Mouse (Mus musculus) forelimb bud, embryonic 11.5 days (tissue): ENCODE data around the gene Psmd8.
A peak's percentile ranks its signal among the peaks of the same experiment; 100 is the strongest.
"Not testable (repeated sequence)": the region's sequence is repeated elsewhere in the genome, so short reads cannot be mapped to it uniquely, and the experiment has no call there.

ENCODE experiments used
- DNase-seq: peaks from one replicate; pipeline ENCODE4 v3.0.0-alpha.2; 2012; ENCODE audit warnings: low read depth, low spot score

Psmd8 gene

DNA sequence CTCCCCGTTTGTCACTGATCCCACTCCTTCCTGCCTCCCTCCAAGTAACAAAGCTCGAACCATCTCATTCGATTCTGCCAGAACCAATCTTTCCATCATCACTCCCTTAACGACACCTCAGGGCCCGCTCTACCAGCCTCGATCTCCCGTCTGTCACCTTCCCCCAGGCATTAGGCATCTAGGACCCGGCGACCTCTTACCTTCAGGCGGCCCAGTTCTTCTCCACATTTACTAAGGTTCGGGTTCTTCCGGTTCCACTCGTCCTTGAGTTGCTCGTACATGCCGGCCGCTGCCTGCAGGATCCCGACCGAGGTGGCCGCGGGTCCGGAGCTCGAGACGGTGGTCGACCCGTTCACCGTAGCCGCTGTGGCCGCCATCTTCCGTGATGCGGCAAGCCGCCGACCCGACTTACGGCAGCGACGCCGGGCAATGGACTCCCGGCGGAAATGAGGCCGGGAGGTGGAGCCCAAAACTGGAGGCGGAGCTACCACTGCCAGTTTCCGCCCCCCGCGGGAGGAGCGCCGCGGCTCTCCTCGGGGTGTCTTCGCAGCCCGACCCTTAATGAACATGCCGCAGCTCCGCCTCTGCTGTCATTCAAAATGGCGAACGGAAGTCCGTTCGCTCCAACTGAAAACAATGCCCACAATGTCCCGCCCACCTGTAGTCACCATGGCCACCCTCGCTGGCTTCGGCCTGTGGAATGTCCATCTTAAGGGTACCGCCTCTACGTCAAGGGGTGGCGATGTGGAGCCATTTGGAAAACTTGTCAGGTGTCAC, at the start of gene Psmd8:
Gene Psmd8, minus strand, starts transcription at position 625 of the 777 bp plus-strand sequence.
- DNase-seq: peak; percentile 99

DNA sequence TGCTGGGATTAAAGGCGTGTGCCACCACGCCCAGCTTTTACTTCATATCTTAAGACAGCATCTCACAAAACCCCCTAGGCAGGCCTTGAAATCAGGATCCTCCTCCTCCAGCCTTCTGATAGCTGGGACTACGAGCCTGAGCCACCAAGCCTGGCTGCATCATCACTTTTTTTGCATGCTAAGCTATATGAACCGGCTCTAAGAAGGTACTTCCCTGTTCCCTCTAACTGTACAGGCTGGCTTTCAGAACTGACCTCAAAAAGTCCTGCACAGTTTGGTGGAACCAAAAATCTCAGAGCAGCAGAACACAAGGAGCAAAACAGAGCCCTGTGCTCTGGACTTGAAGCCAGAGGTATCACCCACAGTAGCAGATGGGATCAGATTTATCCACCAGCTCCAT, 47.7 kb upstream of the Psmd8 start:
- no peak for DNase-seq

DNA sequence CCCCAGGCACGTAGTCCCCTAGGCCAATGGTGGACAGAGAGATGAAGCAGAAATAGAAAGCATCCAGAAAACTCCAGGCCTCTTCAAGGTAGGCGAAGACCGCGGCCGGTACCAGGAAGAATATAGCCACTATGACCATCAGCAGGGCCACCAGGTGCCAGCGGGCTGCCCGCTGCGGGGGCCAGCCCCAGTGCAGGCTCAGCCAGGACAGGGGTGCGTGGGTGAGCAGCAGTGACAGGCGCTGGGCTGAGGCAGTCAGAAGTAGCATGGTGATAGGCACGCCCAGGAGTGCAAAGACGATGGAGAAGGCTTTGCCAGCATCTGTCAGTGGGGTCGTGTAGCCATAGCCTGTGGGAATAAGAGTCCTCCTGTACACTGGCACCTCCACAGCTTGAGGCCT, 45.0 kb upstream of the Psmd8 start:
- no peak for DNase-seq

DNA sequence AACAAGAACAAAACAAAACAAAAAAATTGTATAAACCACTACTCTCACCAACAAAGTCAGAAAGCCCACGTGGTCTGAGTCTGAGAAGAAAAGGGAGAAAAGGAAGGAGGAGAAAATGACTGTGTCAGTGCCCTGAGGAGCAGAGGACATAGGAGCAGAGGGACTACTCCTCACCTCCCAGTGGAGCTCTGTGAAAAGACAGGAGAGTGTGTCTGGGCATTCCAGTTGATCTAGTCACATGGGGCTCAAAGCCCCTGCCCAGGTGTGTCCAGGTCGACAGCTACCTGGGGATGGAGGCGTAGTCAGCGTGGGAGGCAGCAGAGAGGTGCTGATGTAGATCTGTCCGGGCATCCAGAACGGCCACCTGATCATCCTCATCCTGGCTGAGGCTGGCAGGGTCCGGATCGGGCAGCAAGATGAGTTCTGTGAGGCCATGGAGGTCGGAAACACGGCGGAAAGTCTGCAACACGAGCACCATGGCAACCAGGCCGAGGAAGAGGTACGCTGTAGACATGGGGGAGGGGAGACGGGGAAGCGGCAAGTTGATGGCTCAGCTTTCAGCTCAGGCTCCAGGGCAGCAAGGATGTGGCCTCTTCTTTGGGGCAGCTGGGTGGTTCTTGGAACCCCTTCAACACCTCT, 44.4 kb upstream of the Psmd8 start:
- DNase-seq: peak; percentile 57

DNA sequence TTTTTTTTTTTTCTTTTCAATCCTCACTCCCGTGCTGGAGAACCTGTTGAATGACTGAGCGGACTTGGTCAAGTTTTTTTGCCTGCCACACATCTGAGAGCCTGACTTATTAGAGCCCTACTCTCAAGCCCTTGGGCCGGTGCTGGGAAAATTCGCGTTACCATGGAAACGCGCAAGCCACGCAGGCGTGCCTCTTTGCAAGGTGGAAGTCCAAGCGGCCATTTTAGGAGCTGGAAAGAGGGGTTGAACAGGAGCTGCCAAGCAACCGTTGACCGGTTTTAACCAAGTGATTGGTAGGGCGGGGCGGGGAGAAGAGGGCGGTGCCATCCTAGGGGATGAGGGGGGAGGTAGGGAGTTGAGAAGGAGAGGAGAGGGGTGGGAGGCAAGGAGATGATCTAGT, 34.3 kb upstream of the Psmd8 start:
- no peak for DNase-seq

DNA sequence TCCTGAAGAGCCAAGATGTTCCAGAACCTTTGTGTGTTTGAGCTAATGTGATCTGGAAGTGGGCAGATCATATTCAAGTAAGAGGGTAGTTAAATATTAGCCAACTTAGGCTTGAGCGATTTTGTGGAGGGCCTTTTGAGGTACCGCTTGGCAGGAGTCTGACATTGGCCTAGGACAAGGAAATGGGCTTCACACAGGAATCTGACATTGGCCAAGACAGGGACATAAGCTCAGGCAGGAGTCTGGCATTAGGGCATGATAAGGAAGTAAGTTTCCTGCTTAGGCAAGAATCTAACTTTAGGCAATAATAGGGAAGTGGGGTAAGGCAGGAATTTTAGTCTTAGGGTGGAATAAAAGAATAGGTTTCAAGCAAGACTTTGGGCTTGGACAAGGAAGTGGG, 33.7 kb upstream of the Psmd8 start:
- no peak for DNase-seq

DNA sequence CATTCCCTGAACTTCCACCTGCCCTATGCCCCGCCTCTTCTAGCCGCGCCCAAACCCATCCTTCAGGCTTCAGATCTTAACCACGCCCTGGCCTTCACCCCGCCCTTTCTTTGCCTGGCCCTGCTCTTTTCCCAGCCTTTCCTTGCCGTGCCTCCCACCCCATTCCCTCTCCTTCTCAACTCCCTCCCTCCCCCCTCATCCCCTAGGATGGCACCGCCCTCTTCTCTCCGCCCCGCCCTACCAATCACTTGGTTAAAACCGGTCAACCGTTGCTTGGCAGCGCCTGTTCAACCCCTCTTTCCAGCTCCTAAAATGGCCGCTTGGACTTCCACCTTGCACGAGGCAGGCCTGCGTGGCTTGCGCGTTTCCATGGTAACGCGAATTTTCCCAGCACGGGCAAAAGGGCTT, 33.2 kb upstream of the Psmd8 start, which contains the start of gene Catsperg1:
Gene Catsperg1, minus strand, starts transcription at position 361 of the 408 bp plus-strand sequence.
- peak; percentile 66 for DNase-seq

DNA sequence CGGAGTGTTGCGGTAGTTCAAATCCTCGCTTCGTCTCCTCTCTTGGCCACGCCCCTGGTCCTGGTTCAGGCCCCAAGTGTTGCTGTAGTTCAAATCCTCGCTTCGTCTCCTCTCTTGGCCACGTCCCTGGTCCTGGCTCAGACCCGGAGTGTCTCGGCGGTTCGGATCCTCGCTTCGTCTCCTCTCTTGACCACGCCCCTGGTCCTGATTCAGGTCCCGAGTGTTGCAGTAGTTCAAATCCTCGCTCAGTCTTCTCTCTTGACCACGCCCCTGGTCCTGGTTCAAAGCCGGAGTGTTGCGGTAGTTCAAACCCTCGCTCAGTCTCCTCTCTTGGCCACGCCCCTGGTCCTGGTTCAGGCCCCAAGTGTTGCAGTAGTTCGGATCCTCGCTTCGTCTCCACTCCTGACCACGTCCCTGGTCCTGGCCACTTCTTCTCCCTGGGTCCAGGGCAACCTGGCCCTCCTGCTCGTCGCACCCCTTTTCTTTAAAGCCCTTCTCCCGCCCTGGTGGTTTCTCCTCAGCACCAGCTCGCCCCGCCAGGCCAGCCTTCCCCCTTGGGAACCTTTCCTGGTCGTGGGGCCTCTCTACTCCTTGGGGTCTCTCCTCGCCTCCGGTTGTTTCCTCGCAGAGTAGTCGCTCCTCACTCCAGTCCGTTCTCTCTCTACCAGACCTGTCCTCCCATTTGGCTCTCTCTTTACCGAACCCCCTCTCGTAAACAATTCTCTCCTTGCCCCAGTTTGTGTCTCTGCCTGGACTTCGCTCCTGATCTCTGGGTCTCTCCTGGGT, 32.5 kb upstream of the Psmd8 start:
- DNase-seq: not testable (repeated sequence)

DNA sequence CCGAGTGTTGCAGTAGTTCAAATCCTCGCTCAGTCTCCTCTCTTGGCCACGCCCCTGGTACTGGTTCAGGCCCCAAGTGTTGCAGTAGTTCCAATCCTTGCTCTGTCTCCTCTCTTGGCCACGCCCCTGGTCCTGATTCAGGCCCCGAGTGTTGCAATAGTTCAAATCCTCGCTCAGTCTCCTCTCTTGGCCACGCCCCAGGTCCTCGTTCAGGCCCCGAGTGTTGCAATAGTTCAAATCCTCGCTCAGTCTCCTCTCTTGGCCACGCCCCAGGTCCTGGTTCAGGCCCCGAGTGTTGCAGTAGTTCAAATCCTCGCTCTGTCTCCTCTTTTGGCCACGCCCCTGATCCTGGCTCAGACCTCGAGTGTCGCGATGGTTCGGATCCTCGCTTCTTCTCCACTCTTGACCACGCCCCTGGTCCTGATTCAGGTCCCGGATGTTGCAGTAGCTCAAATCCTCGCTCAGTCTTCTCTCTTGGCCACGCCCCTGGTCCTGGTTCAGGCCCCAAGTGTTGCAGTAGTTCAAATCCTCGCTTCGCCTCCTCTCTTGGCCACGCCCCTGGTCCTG, 31.8 kb upstream of the Psmd8 start:
- no peak for DNase-seq

DNA sequence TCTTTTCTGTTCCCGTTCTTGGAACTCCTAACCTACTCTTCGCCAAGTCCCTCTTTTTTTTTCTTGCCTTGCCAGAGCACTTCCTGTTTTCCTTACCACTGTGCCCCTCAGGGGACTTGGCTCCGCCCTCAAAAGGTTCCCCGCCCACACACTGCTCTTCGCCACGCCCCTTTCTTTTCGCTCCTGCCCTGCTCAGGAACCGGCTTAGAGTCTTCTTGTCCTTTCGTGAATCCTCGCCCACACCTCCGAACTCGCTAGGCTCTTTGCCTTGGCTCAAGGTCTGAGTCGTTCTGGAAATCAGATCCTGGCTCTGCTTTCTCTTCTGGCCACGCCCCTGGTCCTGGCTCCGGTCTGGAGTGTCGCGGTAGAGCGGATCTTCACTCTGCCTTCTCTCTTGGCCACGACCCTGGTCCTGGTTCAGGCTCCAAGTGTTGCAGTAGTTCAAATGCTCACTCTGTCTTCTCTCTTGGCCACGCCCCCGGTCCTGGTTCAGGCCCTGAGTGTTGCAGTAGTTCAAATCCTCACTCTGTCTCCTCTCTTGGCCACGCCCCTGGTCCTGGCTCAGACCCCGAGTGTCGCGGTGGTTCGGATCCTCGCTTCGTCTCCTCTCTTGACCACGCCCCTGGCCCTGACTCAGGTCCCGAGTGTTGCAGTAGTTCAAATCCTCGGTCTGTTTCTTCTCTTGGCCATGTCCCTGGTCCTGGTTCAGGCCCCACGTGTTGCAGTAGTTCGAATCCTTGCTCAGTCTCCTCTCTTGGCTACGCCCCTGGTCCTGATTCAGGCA, 31.1 kb upstream of the Psmd8 start:
- DNase-seq: peak; percentile 70

DNA sequence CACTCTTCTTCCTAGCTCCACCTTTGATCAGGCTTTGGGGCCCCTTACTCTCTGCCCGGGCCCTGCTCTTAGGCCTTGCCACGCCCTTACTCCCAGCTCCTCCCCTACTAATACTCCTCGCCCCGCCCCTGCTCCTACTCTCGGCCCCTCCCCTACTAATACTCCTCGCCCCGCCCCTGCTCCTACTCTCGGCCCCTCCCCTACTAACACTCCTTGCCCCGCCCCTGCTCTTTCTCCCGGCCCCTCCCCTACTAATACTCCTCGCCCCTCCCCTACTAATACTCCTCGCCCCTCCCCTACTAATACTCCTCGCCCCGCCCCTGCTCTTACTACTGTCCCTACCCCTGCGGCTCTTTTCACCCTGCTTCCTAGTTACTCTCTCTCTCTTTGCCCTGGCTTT, 30.5 kb upstream of the Psmd8 start:
- DNase-seq: not testable (repeated sequence)

DNA sequence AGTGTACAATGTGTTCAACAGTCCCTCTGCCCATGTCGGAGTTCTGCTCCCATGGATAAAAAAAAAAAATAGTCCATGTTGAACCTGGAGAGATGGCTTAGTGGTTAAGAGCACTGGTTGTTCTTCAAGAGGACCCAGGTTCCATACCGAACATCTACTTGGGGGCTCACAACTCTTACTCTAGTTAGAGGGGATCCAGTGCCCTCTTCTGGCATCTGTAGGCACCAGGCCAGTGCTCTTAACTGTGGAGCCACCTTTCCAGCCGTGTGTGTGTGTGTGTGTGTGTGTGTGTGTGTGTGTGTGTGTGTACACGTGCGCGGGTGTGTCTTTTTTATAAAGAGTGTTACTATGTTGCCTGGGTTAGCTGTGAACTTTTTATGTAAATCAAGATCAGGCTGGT, 22.1 kb upstream of the Psmd8 start:
- DNase-seq: no peak

DNA sequence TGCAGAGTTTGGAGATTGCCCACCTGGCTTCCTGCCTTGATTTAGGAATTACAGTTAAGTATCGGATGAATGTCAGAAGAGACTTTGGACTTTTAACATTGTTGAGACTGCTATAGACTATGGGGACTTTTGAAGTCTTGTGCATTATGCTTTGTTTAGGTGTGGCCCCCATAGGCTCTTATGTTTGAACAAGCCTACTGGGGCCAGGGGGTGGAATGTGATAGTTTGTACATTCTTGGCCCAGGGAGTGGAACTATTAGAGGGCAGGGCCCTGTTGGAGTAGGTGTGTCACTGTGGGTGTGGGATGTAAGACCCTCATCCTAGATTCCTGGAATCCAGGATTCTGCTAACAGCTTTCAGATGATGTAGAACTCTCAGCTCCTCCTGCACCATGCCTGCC, 13.7 kb upstream of the Psmd8 start:
- DNase-seq: not testable (repeated sequence)

DNA sequence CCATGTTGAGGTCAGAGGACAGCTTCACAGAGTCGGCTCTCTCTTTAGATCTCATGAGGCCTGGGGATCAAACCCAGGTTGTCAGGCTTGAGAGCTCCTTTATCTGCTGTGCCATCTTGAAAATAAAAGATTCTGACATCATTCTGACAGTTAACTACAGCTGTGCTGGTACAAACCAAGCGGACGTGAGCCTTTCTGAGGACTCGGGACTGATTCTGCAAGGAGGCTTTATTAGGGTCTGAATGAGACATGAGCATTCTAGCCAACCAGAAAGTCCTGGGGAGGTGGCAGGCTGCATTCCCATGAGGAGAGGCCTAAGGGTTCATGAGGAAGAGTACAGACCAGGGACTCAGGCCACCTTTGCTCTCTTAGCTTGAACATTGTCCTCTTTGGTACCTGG, 822 bp upstream of the Psmd8 start:
- DNase-seq: not testable (repeated sequence)

DNA sequence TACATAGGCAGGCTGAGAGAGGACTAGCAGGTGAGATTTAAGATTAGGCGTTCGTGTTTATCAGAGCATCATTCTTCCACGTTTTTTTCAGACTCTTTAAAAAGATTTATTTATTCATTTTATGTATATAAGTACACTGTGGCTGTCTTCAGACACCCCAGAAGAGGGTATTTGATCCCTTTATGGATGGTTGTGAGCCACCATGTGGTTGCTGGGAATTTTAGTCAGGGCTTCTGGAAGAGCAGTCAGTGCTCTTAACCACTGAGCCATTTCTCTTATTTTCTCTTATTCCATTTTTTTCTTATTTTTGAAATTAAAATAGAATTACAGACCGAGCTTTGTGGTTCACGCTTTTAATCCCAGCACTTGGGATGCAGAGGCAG, 344 bp upstream of the Psmd8 start:
- no peak for DNase-seq

DNA sequence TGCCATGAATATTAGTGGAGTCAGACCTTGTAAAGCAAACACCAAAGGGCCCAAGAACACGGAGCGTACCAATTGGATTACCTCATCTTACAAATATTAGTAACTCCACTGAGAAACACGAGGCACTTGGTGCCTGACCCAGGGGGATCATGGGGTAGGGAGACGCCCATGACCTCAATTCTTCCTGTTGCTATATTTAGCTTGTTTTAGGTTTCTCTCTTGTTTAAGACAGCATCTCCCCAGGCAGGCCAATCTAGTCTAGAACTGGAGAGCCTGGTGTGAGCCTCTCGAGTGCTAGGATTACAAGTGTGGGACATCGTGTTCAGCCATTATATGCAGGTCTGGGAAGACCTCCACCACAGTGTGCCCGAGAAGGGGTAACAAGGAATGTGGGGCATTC, 1.2 kb downstream of the Psmd8 start:
- DNase-seq: no peak

DNA sequence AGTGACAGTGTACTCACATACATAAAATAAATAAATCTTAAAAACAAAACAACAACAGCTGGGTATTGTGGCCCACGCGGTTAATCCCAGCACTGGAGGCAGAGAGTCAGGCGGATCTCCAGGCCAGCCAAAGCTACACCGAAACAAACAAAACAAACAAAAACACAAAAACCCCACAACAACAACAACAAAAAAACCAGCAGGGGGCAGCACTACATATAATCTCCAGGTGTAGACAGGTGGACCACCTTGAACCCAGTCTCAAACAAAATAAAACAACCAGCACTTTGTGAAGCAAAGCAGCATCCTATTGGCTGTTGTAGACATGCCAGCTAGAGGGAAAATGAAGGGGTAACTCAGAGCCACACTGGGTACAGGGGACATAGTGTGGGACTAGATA, 2.4 kb downstream of the Psmd8 start:
- no peak for DNase-seq

DNA sequence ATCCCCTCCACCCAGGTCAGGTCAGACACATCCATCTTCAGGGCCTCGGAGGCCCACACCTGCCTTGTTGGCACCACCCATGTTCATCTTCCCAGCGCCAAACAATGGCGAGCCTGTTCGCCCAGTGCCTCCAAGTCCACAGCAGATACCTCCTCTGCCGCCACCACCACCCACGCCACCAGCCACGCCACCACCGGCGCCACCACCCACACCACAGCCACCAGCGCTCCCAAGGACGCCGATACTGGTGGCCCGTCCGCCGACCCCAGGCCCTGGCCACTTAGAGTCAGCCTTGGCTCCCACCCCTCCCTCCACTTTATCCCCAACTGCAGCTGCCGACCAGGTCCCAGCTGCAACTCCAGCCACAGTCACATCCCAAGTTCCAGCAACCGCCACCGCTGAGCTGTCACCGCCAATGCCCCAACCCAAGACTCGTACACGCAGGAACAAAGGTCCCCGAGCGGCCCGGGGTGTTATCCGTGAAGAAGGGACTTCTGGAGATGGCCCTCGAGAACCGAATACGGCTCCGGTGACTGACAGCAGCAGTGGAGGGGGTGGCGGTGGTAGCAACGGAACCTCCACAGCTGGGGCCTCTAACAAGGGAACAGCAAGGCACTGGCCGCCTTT, 8.0 kb downstream of the Psmd8 start:
- DNase-seq: no peak

DNA sequence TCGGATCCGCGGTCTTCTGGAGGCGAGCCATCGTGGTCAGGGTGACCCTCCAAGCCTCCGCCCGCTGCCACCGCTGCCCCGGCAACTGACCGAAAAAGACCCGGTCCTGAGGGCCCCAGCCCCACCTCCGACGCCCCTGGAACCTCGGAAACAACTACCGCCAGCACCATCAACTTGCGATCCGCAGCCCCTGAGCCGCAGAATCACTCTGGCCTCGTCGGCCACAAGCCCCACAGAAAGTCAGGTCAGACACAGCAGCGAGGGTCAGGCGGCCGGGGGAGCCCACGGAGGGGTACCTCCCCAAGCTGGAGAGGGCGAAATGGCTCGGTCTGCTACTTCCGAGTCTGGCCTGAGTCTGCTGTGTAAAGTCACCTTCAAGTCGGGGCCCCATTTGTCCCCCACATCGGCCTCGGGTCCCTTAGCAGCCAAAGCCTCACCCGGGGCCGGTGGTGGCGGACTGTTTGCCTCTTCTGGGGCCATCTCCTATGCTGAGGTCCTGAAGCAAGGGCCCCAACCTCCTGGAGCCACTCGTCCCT, 8.9 kb downstream of the Psmd8 start:
- DNase-seq: no peak

DNA sequence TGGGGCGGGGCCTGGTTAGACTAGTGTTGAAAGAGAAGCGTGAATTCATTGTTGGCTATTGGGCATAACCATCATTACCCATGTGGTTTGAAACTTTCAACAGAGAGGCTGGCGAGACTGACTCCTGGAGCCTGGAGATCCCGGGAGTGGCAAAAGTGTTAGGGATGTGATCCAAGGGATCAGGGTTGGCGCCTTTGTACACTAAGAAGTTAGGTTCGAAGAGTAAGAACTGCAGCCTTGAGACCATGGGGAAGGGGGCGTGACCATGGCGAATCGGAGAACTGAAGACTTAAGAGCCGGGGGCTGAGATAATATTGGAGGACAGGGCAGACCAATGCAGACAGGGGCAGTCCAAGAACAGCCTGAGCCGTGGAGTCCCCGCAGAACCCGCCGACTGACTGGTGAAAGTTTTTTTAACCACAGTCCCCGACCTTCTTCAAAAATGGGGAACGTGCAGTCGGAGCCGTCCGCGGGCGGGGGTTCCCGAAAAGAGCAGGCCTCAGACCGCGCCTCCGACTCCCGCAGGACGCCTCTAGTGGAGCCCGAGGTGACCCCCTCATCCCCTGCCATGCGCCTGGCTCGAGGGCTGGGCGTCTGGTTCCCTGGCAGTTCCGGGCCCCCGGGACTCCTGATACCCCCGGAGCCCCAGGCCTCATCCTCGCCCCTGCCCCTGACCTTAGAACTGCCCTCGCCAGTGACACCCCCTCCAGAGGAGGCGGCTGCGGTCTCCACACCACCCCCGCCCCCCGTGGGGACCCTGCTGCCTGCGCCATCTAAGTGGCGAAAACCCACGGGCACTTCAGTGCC, 9.5 kb downstream of the Psmd8 start:
- no peak for DNase-seq
